Mouse (Mus musculus) intestine, embryonic 14.5 days (tissue): ENCODE results near the gene Cks2. TPM values are rescaled to one million over a fixed set of nuclear protein-coding genes. Genes with fewer than 3 reads are reported as not detected.

ENCODE experiments used
- ATAC-seq: fragments of 200-750 bp; cut with Nextera tagmentation; replicated peaks from 2 replicates; pipeline ENCODE4 v1.8.0; 2017; ENCODE audit warnings: low read depth, moderate number of reproducible peaks, moderate TSS enrichment, moderate library complexity; ENCODE audit not compliant: low FRiP score, low TSS enrichment
- DNase-seq: peaks from one replicate; pipeline ENCODE4 v3.0.0-alpha.2; 2018; ENCODE audit warnings: low spot score
- H3K27ac ChIP-seq: fragments of 300-500 bp; sonication (generic); 2 replicates; pipeline ENCODE4 v1.5.1; 2014; ENCODE audit warnings: low read depth, mild to moderate bottlenecking, control low read depth
- H3K27me3 ChIP-seq: fragments of 300-500 bp; sonication (generic); replicated peaks from 2 replicates; pipeline ENCODE4 v1.6.1; 2014; ENCODE audit warnings: low read length, control low read depth; ENCODE audit not compliant: control insufficient read depth, insufficient read depth
- H3K36me3 ChIP-seq: fragments of 300-500 bp; sonication (generic); 2 replicates; pipeline ENCODE4 v1.6.1; 2014; ENCODE audit warnings: low read length, control low read depth; ENCODE audit not compliant: control insufficient read depth, insufficient read depth
- H3K4me1 ChIP-seq: fragments of 300-500 bp; sonication (generic); replicated peaks from 2 replicates; pipeline ENCODE4 v1.6.1; 2014; ENCODE audit warnings: low read length, control low read depth, mixed read lengths; ENCODE audit not compliant: control insufficient read depth, insufficient read depth
- H3K4me2 ChIP-seq: fragments of 300-500 bp; sonication (generic); 2 replicates; pipeline ENCODE4 v1.6.1; 2014; ENCODE audit warnings: low read length
- H3K4me3 ChIP-seq: fragments of 300-500 bp; sonication (generic); 2 replicates; pipeline ENCODE4 v1.5.1; 2014; ENCODE audit warnings: low read depth, low read length, control low read depth, mixed read lengths
- H3K9ac ChIP-seq: fragments of 300-500 bp; sonication (generic); 2 replicates; pipeline ENCODE4 v1.6.1; 2014; ENCODE audit warnings: mild to moderate bottlenecking, low read length
- H3K9me3 ChIP-seq: fragments of 300-500 bp; sonication (generic); 2 replicates; pipeline ENCODE4 v1.6.1; 2016; ENCODE audit warnings: low read length, control low read depth; ENCODE audit not compliant: control insufficient read depth
- WGBS: fragments of 180-500 bp; shearing (Covaris S2); extraction: QIAGEN DNeasy Blood & Tissue Kit; methylation state at CpG from one replicate; pipeline ENCODE4 v1.1.7; 2014; 5-methylcytosine and 5-hydroxymethylcytosine counted together
- polyA plus RNA-seq: library from polyadenylated mRNA; unstranded; fragments of >200 nt; fragmentation: Nextera tagmentation; extraction: Ambion mirVana; gene quantifications from 2 replicates; pipeline ENCODE4 v1.2.1, GENCODE M21; 2014

Cks2 gene
- polyA plus RNA-seq, 1 experiment from 2014 or later = 395 TPM

DNA sequence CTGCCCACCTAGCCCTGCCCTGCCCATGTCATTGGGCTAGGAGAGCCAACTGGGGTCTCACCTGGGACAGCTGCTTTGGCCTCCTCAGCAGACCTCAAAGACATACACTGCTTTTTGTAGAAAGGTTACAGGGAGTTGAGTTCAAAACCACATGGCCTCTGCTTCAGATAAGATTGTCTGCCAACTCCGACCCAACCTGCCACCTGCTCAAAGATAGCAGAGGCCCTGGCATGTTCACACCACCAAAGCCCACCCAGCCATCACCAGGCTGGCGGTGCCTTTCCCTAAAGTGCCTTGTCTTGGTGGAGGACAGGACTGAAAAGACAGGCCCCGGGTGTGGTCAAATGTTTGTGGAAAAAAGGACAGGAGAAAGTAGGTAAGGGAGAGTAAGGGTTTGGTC is 53.3 kb downstream of the Cks2 start:
- WGBS = 86% methylated on average over 3 of the region's 3 CpGs
- Histone ChIP-seq H3K4me3 (no peak overlapping the region), H3K9ac (no peak overlapping the region), H3K27ac (no peak overlapping the region), H3K4me2 (no peak overlapping the region), H3K4me1 (no peaks in the 10 kb centered on the region), H3K27me3 (no peaks in the 10 kb centered on the region), H3K36me3 (no peaks in the 10 kb centered on the region), H3K9me3 (no peaks in the 10 kb centered on the region)
- no peak for ATAC-seq
- no peak for DNase-seq

Other genes starting within 250 kb of the Cks2 start
- gene S1pr3, start 236.6 kb upstream of the Cks2 start, polyA plus RNA-seq = 71.8 and 78.6 TPM in 2 replicates
- gene Shc3, start 75.8 kb upstream of the Cks2 start, polyA plus RNA-seq = 0.20 and 0.43 TPM in 2 replicates
- 30.2 and 30.6 TPM in 2 replicates for gene Secisbp2, start 6.5 kb downstream of the Cks2 start, polyA plus RNA-seq
- gene Sema4d, start 148.5 kb downstream of the Cks2 start, polyA plus RNA-seq = 9.2 and 9.7 TPM in 2 replicates
- 29.1 and 33.0 TPM in 2 replicates for gene Gadd45g, start 201.4 kb downstream of the Cks2 start, polyA plus RNA-seq